Mouse (Mus musculus): ENCODE measurements around the gene Sgpp1. TPM values are rescaled to one million over a fixed set of nuclear protein-coding genes. Genes with fewer than 3 reads are reported as not detected.

Sgpp1 gene
- 32.7 TPM for polyA plus RNA-seq (2015; fragmentation: Illumina TruSeq; extraction: RNeasy Lipid Tissue Mini Kit (QIAGEN cat#74804); ENCODE audit: low read depth, low replicate concordance)

GRCm38 (mm10) chr12:75735246-75736200 lies at the start of gene Sgpp1:
TSS of gene Sgpp1 (minus strand) at chr12:75735729.

GRCm38 (mm10) chr12:75669258-75670106 lies 66.0 kb downstream of the Sgpp1 start, which contains the start of gene Wdr89:
TSS of gene Wdr89 (minus strand) at chr12:75669537.

Other genes starting within 250 kb of the Sgpp1 start
- 48.7 TPM for gene Ppp2r5e, start 139.5 kb downstream of the Sgpp1 start, polyA plus RNA-seq (2015; fragmentation: Illumina TruSeq; extraction: RNeasy Lipid Tissue Mini Kit (QIAGEN cat#74804); ENCODE audit: low read depth, low replicate concordance)
- 4.2 TPM for gene Wdr89, start 66.2 kb downstream of the Sgpp1 start, polyA plus RNA-seq (2015; fragmentation: Illumina TruSeq; extraction: RNeasy Lipid Tissue Mini Kit (QIAGEN cat#74804); ENCODE audit: low read depth, low replicate concordance)
- 13.8 TPM for gene Syne2, start 82.4 kb upstream of the Sgpp1 start, polyA plus RNA-seq (2015; fragmentation: Illumina TruSeq; extraction: RNeasy Lipid Tissue Mini Kit (QIAGEN cat#74804); ENCODE audit: low read depth, low replicate concordance)

Measured in brain, adult 10 weeks (tissue).